Mouse (Mus musculus) activated CD4-positive, CD25-positive, alpha-beta regulatory T cell, adult 4 months (primary cell): ENCODE measurements at regions not wholly inside any gene's neighbourhood (a gene's known extent, or its start where the extent isn't known, plus 50 kb on each side); places are given as distances from the start of the nearest gene placed in this dataset.

ENCODE experiments used
- ATAC-seq: one replicate; pipeline ENCODE4 v1.8.0; 2017

GRCm38 (mm10) chr19:14658479-14658878 is 60.6 kb upstream of the Tle4 start:
- ATAC-seq: no peak

- ATAC-seq: no peak
Observed at GRCm38 (mm10) chr19:14656022-14656388, 58.2 kb upstream of the Tle4 start.

GRCm38 (mm10) chr19:14655302-14656021 is 57.6 kb upstream of the Tle4 start:
- ATAC-seq: no peak
